Mouse (Mus musculus): ENCODE results near the gene Fancf. TPM values are rescaled to one million over a fixed set of nuclear protein-coding genes. Genes with fewer than 3 reads are reported as not detected.
A peak's percentile ranks its signal among the peaks of the same experiment; 100 is the strongest.

The Fancf gene
- polyA plus RNA-seq, 1 experiment from 2014 or later, result 2.2 TPM

DNA sequence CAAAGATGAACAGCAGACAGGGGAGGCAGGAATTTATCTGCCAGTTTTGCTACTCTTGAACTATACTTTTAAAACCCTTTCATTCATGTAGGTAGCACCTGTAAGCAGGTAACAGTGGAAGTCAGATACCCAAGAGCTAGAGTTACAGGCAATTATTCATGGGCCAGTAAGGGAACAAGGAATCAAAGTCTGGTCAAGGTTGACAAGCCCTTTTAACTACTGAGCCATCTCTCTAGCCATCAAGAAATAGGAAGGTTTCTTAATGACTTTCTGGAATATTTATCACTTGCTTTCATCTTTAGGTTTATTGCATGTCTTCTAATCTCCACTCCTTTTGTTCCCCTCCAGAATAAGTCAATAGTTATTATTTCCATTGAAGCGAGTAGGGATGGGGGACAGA is 10.0 kb upstream of the Fancf start:
- no peaks in the 10 kb centered on the region for H3K79me2 ChIP-seq (ENCODE audit: inconsistent target)
- 92% methylated on average over 1 of the region's 1 CpGs for WGBS (ENCODE audit: missing documents)
- no peak overlapping the region for H3K4me3 ChIP-seq (ENCODE audit: inconsistent target)
- no peaks in the 10 kb centered on the region for H3K36me3 ChIP-seq (ENCODE audit: inconsistent target)
- H3K27ac ChIP-seq, result no peak overlapping the region

GRCm38 (mm10) chr7:51867983-51868382 is 5.9 kb upstream of the Fancf start:
- H3K4me3 ChIP-seq (ENCODE audit: inconsistent target), result no peak overlapping the region
- no peak overlapping the region for H3K27ac ChIP-seq
- H3K79me2 ChIP-seq (ENCODE audit: inconsistent target), result no peaks in the 10 kb centered on the region
- H3K36me3 ChIP-seq (ENCODE audit: inconsistent target), result no peaks in the 10 kb centered on the region
- WGBS (ENCODE audit: missing documents), result 90% methylated on average over 1 of the region's 1 CpGs

GRCm38 (mm10) chr7:51865336-51865735 is 3.3 kb upstream of the Fancf start:
- no peak overlapping the region for H3K27ac ChIP-seq
- no peaks in the 10 kb centered on the region for H3K36me3 ChIP-seq (ENCODE audit: inconsistent target)
- WGBS (ENCODE audit: missing documents), result 93% methylated on average over 1 of the region's 1 CpGs
- H3K4me3 ChIP-seq (ENCODE audit: inconsistent target), result no peak overlapping the region
- no peaks in the 10 kb centered on the region; the same call in 1 of the 2 replicates for H3K79me2 ChIP-seq (ENCODE audit: inconsistent target)

DNA sequence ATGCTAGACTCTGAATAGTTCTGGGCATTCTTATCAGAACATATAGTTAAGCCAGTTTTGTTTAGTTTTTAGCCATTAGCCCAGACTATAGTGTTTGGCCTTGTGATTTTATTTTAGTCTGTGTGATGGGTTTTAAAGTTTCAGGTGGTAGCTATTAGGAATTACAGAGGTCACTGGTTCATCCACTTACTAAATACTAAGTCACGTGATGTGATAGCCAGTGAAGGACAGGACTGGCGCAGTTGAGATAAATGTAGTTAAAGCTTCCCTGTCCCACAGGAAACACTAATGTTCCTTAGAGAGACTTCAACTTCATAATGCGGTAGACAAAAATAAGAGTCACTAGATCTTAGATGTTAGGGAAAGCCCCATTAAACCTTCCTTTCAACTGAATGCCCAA is 775 bp upstream of the Fancf start:
- no peaks in the 10 kb centered on the region; the same call in 1 of the 2 replicates for H3K79me2 ChIP-seq (ENCODE audit: inconsistent target)
- no peaks in the 10 kb centered on the region for H3K36me3 ChIP-seq (ENCODE audit: inconsistent target)
- no peak overlapping the region for H3K27ac ChIP-seq
- H3K4me3 ChIP-seq (ENCODE audit: inconsistent target), result peak overlapping the region; percentile 59
- WGBS (ENCODE audit: missing documents), result 90% methylated on average over 3 of the region's 3 CpGs

- peak within 1 kb of the TSS; percentile 59 for H3K4me3 ChIP-seq (ENCODE audit: inconsistent target)
- H3K36me3 ChIP-seq (ENCODE audit: inconsistent target), result no peaks in the 10 kb centered on the region
- H3K27ac ChIP-seq, result no peak within 1 kb of the TSS
- H3K79me2 ChIP-seq (ENCODE audit: inconsistent target), result no peaks in the 10 kb centered on the region; the same call in 1 of the 2 replicates
- 6% methylated on average over 70 of the region's 105 CpGs for WGBS (ENCODE audit: missing documents)
Measured at GRCm38 (mm10) chr7:51861250-51862096, 594 bp downstream of the Fancf start, which contains the start of gene Gas2. Gene Gas2 (plus strand): TSS chr7:51862015.

DNA sequence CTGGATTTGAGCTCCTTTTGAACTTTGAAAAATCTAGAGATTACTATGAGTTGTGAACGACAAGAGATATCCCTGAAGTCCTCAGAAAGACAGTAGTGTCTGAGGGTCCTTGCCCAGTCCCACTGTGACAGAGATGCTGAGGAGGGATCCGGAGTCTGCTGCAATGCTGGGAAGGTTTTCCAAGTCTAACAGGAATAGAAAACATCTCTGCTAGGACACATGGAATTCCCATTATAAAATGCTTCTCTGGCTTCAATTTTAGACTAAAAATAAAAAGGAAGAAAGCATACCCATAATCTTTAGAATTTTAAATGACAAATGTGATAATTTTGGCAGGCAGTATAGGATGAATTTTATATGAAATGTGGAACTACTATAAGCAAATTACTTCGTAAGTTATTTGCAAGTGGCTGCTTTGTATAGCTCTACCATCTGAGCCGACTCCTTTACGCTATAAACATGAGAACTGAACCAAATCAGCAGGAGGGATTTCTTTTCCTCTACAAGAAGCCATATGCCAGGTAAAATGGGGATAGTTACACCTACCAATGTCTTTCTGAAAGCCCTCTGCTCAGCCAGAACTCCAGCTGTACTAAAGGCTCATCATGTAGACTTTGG is 10.1 kb downstream of the Fancf start:
- Histone ChIP-seq H3K79me2 (ENCODE audit: inconsistent target) (no peaks in the 10 kb centered on the region), H3K4me3 (ENCODE audit: inconsistent target) (no peak overlapping the region), H3K36me3 (ENCODE audit: inconsistent target) (no peaks in the 10 kb centered on the region), H3K27ac (no peak overlapping the region)
- WGBS (ENCODE audit: missing documents), result 91% methylated on average over 5 of the region's 5 CpGs

DNA sequence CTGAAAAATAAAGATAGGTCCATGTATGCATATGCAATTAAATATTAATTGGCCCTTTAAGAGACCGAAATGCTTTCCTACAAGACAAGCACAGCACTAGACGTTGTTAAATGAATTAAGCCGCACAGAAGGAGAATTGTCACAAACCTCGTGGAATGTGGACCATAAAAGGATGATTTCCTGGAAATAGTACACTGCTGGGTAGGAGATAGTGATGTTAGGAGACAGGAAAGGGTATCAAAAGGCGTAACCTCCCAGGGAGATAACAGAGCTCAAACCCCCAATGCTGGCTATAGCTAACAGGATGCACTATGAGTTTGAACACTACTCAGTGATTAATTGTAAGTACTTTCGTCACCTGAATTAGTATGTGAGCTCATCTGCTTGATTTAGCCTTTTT is 11.2 kb downstream of the Fancf start:
- no peak overlapping the region for H3K4me3 ChIP-seq (ENCODE audit: inconsistent target)
- 92% methylated on average over 6 of the region's 6 CpGs for WGBS (ENCODE audit: missing documents)
- H3K79me2 ChIP-seq (ENCODE audit: inconsistent target), result no peaks in the 10 kb centered on the region
- H3K36me3 ChIP-seq (ENCODE audit: inconsistent target), result no peaks in the 10 kb centered on the region
- H3K27ac ChIP-seq, result no peak overlapping the region

GRCm38 (mm10) chr7:51840515-51840914 is 21.6 kb downstream of the Fancf start:
- Histone ChIP-seq H3K79me2 (ENCODE audit: inconsistent target) (no peaks in the 10 kb centered on the region), H3K36me3 (ENCODE audit: inconsistent target) (no peaks in the 10 kb centered on the region), H3K4me3 (ENCODE audit: inconsistent target) (no peak overlapping the region), H3K27ac (no peak overlapping the region)
- 87% methylated on average over 7 of the region's 7 CpGs for WGBS (ENCODE audit: missing documents)

- no peaks in the 10 kb centered on the region for H3K79me2 ChIP-seq (ENCODE audit: inconsistent target)
- H3K36me3 ChIP-seq (ENCODE audit: inconsistent target), result no peaks in the 10 kb centered on the region
- 87% methylated on average over 7 of the region's 7 CpGs for WGBS (ENCODE audit: missing documents)
- no peak overlapping the region for H3K27ac ChIP-seq
- H3K4me3 ChIP-seq (ENCODE audit: inconsistent target), result no peak overlapping the region
Measured at GRCm38 (mm10) chr7:51831917-51832316, 30.1 kb downstream of the Fancf start.

GRCm38 (mm10) chr7:51823562-51824338 is 38.3 kb downstream of the Fancf start:
- no peaks in the 10 kb centered on the region for H3K79me2 ChIP-seq (ENCODE audit: inconsistent target)
- H3K4me3 ChIP-seq (ENCODE audit: inconsistent target), result no peak overlapping the region
- no peak overlapping the region for H3K27ac ChIP-seq
- 81% methylated on average over 6 of the region's 7 CpGs for WGBS (ENCODE audit: missing documents)
- no peaks in the 10 kb centered on the region for H3K36me3 ChIP-seq (ENCODE audit: inconsistent target)

- H3K27ac ChIP-seq, result no peak overlapping the region
- no peaks in the 10 kb centered on the region for H3K79me2 ChIP-seq (ENCODE audit: inconsistent target)
- H3K4me3 ChIP-seq (ENCODE audit: inconsistent target), result no peak overlapping the region
- WGBS (ENCODE audit: missing documents), result 36% methylated on average over 2 of the region's 2 CpGs
- no peaks in the 10 kb centered on the region for H3K36me3 ChIP-seq (ENCODE audit: inconsistent target)
Measured at GRCm38 (mm10) chr7:51821467-51821866, 40.6 kb downstream of the Fancf start.

GRCm38 (mm10) chr7:51819891-51820290 is 42.2 kb downstream of the Fancf start:
- H3K36me3 ChIP-seq (ENCODE audit: inconsistent target), result no peaks in the 10 kb centered on the region
- no peaks in the 10 kb centered on the region for H3K79me2 ChIP-seq (ENCODE audit: inconsistent target)
- no peak overlapping the region for H3K27ac ChIP-seq
- no peak overlapping the region for H3K4me3 ChIP-seq (ENCODE audit: inconsistent target)
- WGBS (ENCODE audit: missing documents), result 55% methylated on average over 1 of the region's 1 CpGs

DNA sequence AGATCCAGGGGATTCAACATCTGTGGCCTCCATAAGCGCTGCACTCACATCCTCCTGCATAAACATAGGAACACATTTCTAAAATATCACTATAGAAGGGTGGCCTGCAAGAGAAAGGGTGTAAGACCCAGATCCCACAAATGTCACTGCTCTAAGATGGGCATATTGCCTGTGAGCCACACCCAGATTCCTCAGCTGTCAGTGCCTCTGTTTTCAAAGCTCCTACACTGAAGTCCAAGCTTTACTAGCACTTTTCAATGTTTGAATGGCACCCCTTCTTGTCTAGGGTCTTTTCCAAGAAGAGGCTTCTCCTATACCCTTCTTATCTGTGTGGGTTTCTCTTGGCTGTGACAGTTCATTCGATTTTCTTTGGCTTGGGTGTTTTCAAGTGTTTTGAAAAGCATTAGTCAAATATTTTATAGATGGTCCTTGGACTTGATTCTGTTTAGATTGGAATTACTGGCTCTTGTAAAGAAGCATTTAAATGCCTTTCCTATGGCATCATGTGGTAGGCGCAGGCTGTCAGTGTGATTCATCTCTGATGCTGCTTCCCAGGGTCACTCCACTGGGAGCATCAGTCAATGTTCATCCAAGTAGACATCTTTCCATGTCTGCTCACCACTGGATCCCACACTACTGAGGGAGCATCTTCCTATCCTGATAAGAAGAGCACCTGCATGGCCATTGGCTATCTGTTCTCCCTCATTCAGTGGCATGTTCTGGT is 43.7 kb downstream of the Fancf start:
- Histone ChIP-seq H3K36me3 (ENCODE audit: inconsistent target) (no peaks in the 10 kb centered on the region), H3K27ac (no peak overlapping the region), H3K79me2 (ENCODE audit: inconsistent target) (no peaks in the 10 kb centered on the region), H3K4me3 (ENCODE audit: inconsistent target) (no peak overlapping the region)
- WGBS (ENCODE audit: missing documents), result 69% methylated on average over 3 of the region's 3 CpGs

DNA sequence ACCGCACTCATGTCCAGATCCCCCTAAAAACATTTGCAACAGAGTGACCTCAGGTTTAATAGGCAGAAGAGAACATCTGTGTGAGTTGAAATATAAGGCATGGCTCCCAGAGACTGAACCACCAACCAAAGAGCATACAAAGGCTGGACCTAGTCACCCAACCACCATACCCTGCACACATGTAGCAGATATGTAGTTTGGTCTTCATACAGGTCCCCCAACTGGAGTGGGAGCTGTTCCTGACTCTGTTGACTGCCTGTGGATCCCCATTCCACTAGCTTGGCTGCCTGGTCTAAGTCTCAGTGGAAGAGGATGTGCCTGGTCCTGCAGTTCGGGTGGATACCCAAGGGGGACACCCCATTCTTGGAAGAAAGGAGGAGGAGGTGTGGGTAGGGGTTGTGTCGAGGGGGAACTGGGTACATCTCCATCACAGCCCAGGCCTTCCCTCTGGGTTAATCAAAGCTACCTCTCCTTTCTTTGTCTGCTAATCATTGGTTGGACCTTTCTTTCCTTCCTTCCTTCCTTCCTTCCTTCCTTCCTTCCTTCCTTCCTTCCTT is 45.7 kb downstream of the Fancf start:
- H3K79me2 ChIP-seq (ENCODE audit: inconsistent target), result no peaks in the 10 kb centered on the region
- WGBS (ENCODE audit: missing documents), result 56% methylated on average over 3 of the region's 3 CpGs
- H3K4me3 ChIP-seq (ENCODE audit: inconsistent target), result no peak overlapping the region
- no peaks in the 10 kb centered on the region for H3K36me3 ChIP-seq (ENCODE audit: inconsistent target)
- H3K27ac ChIP-seq, result no peak overlapping the region

Data from macrophage (primary cell).